Mouse (Mus musculus): Measurements from ENCODE around the gene Acbd6.

Gene Acbd6

GRCm38 (mm10) chr1:155558012-155558842 lies at the start of gene Acbd6:
Acbd6 (plus strand) TSS chr1:155558120.
- peaks cover 13% of the 10 kb centered on the region; the same call in 1 of the 2 replicates for H3K36me3 ChIP-seq (ENCODE audit: insufficient read depth, low read length)

GRCm38 (mm10) chr1:155510263-155510662 lies 47.7 kb upstream of the Acbd6 start:
- H3K36me3 ChIP-seq (ENCODE audit: insufficient read depth, low read length), result no peaks in the 10 kb centered on the region
- TF ChIP-seq CTCF (conservative IDR thresholded peaks at IDR 0.05; ENCODE audit: low read length) (no peak), NANOG (IDR thresholded peaks at IDR 0.05; ENCODE audit: borderline replicate concordance, low read length) (no peak), POU5F1 (IDR thresholded peaks at IDR 0.05; ENCODE audit: borderline replicate concordance, low read length) (no peak)
- H3K27me3 ChIP-seq (ENCODE audit: insufficient read depth, low read length), result no peaks in the 10 kb centered on the region
- H3K9me3 ChIP-seq (ENCODE audit: low read length), result no peaks in the 10 kb centered on the region
- no peak overlapping the region for H3K4me3 ChIP-seq (replicated peaks; ENCODE audit: low read length)
- H3K4me1 ChIP-seq (replicated peaks; ENCODE audit: low read depth, low read length), result peaks cover 9% of the 10 kb centered on the region

More at GRCm38 (mm10) chr1:155558012-155558842, at the start of gene Acbd6:
- Histone ChIP-seq H3K4me3 (replicated peaks; ENCODE audit: low read length) (peak within 1 kb of the TSS; percentile 92), H3K27me3 (ENCODE audit: insufficient read depth, low read length) (no peaks in the 10 kb centered on the region), H3K4me1 (replicated peaks; ENCODE audit: low read depth, low read length) (peaks cover 19% of the 10 kb centered on the region), H3K9me3 (ENCODE audit: low read length) (peaks cover 3% of the 10 kb centered on the region; the same call in 1 of the 2 replicates)
- no peak for TF ChIP-seq POU5F1 (IDR thresholded peaks at IDR 0.05; ENCODE audit: borderline replicate concordance, low read length)

GRCm38 (mm10) chr1:155515866-155516265 lies 42.1 kb upstream of the Acbd6 start:
- Histone ChIP-seq H3K4me3 (replicated peaks; ENCODE audit: low read length) (no peak overlapping the region), H3K9me3 (ENCODE audit: low read length) (no peaks in the 10 kb centered on the region), H3K4me1 (replicated peaks; ENCODE audit: low read depth, low read length) (peaks cover 9% of the 10 kb centered on the region), H3K27me3 (ENCODE audit: insufficient read depth, low read length) (no peaks in the 10 kb centered on the region), H3K36me3 (ENCODE audit: insufficient read depth, low read length) (no peaks in the 10 kb centered on the region)
- TF ChIP-seq POU5F1 (IDR thresholded peaks at IDR 0.05; ENCODE audit: borderline replicate concordance, low read length) (no peak), NANOG (IDR thresholded peaks at IDR 0.05; ENCODE audit: borderline replicate concordance, low read length) (no peak), CTCF (conservative IDR thresholded peaks at IDR 0.05; ENCODE audit: low read length) (no peak)

- Histone ChIP-seq H3K9me3 (ENCODE audit: low read length) (no peaks in the 10 kb centered on the region), H3K4me1 (replicated peaks; ENCODE audit: low read depth, low read length) (peaks cover 12% of the 10 kb centered on the region), H3K36me3 (ENCODE audit: insufficient read depth, low read length) (no peaks in the 10 kb centered on the region), H3K27me3 (ENCODE audit: insufficient read depth, low read length) (no peaks in the 10 kb centered on the region), H3K4me3 (replicated peaks; ENCODE audit: low read length) (no peak overlapping the region)
- TF ChIP-seq POU5F1 (IDR thresholded peaks at IDR 0.05; ENCODE audit: borderline replicate concordance, low read length) (no peak), CTCF (conservative IDR thresholded peaks at IDR 0.05; ENCODE audit: low read length) (peak; percentile 72)
Measured at GRCm38 (mm10) chr1:155516594-155516993, 41.3 kb upstream of the Acbd6 start.

- H3K27me3 ChIP-seq (ENCODE audit: insufficient read depth, low read length), result no peaks in the 10 kb centered on the region
- peaks cover 13% of the 10 kb centered on the region for H3K4me1 ChIP-seq (replicated peaks; ENCODE audit: low read depth, low read length)
- TF ChIP-seq NANOG (IDR thresholded peaks at IDR 0.05; ENCODE audit: borderline replicate concordance, low read length) (no peak), POU5F1 (IDR thresholded peaks at IDR 0.05; ENCODE audit: borderline replicate concordance, low read length) (no peak), CTCF (conservative IDR thresholded peaks at IDR 0.05; ENCODE audit: low read length) (no peak)
- H3K4me3 ChIP-seq (replicated peaks; ENCODE audit: low read length), result no peak overlapping the region
- no peaks in the 10 kb centered on the region for H3K9me3 ChIP-seq (ENCODE audit: low read length)
- H3K36me3 ChIP-seq (ENCODE audit: insufficient read depth, low read length), result no peaks in the 10 kb centered on the region
Measured at GRCm38 (mm10) chr1:155517060-155517459, 40.9 kb upstream of the Acbd6 start.

GRCm38 (mm10) chr1:155520285-155520684 lies 37.6 kb upstream of the Acbd6 start:
- no peaks in the 10 kb centered on the region for H3K36me3 ChIP-seq (ENCODE audit: insufficient read depth, low read length)
- TF ChIP-seq POU5F1 (IDR thresholded peaks at IDR 0.05; ENCODE audit: borderline replicate concordance, low read length) (no peak), CTCF (conservative IDR thresholded peaks at IDR 0.05; ENCODE audit: low read length) (no peak), NANOG (IDR thresholded peaks at IDR 0.05; ENCODE audit: borderline replicate concordance, low read length) (no peak)
- H3K9me3 ChIP-seq (ENCODE audit: low read length), result no peaks in the 10 kb centered on the region
- no peaks in the 10 kb centered on the region for H3K27me3 ChIP-seq (ENCODE audit: insufficient read depth, low read length)
- peaks cover 5% of the 10 kb centered on the region; the same call in 1 of the 2 replicates for H3K4me1 ChIP-seq (replicated peaks; ENCODE audit: low read depth, low read length)
- H3K4me3 ChIP-seq (replicated peaks; ENCODE audit: low read length), result no peak overlapping the region

- TF ChIP-seq CTCF (conservative IDR thresholded peaks at IDR 0.05; ENCODE audit: low read length) (no peak), POU5F1 (IDR thresholded peaks at IDR 0.05; ENCODE audit: borderline replicate concordance, low read length) (no peak), NANOG (IDR thresholded peaks at IDR 0.05; ENCODE audit: borderline replicate concordance, low read length) (no peak)
- Histone ChIP-seq H3K9me3 (ENCODE audit: low read length) (no peaks in the 10 kb centered on the region), H3K4me3 (replicated peaks; ENCODE audit: low read length) (no peak overlapping the region), H3K36me3 (ENCODE audit: insufficient read depth, low read length) (no peaks in the 10 kb centered on the region), H3K27me3 (ENCODE audit: insufficient read depth, low read length) (no peaks in the 10 kb centered on the region; the same call in 1 of the 2 replicates), H3K4me1 (replicated peaks; ENCODE audit: low read depth, low read length) (peaks cover 12% of the 10 kb centered on the region; the same call in 1 of the 2 replicates)
Measured at GRCm38 (mm10) chr1:155522493-155522892, 35.4 kb upstream of the Acbd6 start.

- peaks cover 19% of the 10 kb centered on the region; the same call in 1 of the 2 replicates for H3K4me1 ChIP-seq (replicated peaks; ENCODE audit: low read depth, low read length)
- no peaks in the 10 kb centered on the region for H3K36me3 ChIP-seq (ENCODE audit: insufficient read depth, low read length)
- H3K4me3 ChIP-seq (replicated peaks; ENCODE audit: low read length), result no peak overlapping the region
- TF ChIP-seq CTCF (conservative IDR thresholded peaks at IDR 0.05; ENCODE audit: low read length), result no peak
- TF ChIP-seq POU5F1 (IDR thresholded peaks at IDR 0.05; ENCODE audit: borderline replicate concordance, low read length), result no peak
- TF ChIP-seq NANOG (IDR thresholded peaks at IDR 0.05; ENCODE audit: borderline replicate concordance, low read length), result no peak
- H3K27me3 ChIP-seq (ENCODE audit: insufficient read depth, low read length), result no peaks in the 10 kb centered on the region; the same call in 1 of the 2 replicates
- H3K9me3 ChIP-seq (ENCODE audit: low read length), result peaks cover 22% of the 10 kb centered on the region
Measured at GRCm38 (mm10) chr1:155526176-155526575, 31.7 kb upstream of the Acbd6 start.
